Mouse (Mus musculus): Measurements from ENCODE around the gene Slc9a3. TPM values are rescaled to one million over a fixed set of nuclear protein-coding genes. Genes with fewer than 3 reads are reported as not detected.

Gene Slc9a3
- polyA plus RNA-seq, 1 experiment from 2014 or later: not detected

DNA sequence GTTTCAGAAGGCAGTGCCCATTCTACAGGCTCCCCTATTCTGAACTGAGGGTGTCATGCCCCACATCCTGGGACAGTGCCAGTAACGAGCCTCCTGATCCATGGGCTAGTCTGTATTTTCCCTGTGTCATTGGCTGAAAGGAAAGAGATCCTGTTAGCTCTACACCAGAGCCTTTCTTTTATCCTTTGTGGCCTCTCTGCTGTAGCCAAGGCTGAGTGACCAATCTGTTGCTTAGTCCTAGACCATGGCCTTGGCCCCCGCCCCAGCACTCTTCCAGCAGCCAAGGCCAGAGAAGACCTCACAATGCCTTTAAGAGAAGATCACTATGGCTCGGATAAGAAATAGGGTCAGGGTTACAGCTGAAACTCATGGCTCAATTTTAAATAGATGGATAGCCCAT is 97.2 kb downstream of the Slc9a3 start:
- H3K27me3 ChIP-seq (replicated peaks; ENCODE audit: control insufficient read depth, insufficient read depth, low read length): no peaks in the 10 kb centered on the region; the same call in 1 of the 2 replicates
- no peaks in the 10 kb centered on the region for H3K9me3 ChIP-seq (ENCODE audit: control insufficient read depth, low read length)
- no peaks in the 10 kb centered on the region for H3K36me3 ChIP-seq (ENCODE audit: control insufficient read depth, insufficient read depth, low read length)
- no peak overlapping the region for H3K4me3 ChIP-seq (ENCODE audit: low read depth, low read length)
- WGBS: 81% methylated on average over 3 of the region's 3 CpGs
- no peaks in the 10 kb centered on the region for H3K4me1 ChIP-seq (replicated peaks; ENCODE audit: control insufficient read depth, insufficient read depth, low read length)
- no peak overlapping the region for H3K4me2 ChIP-seq
- no peak for ATAC-seq (replicated peaks; ENCODE audit: low FRiP score)
- H3K9ac ChIP-seq (ENCODE audit: low read depth, low read length): no peak overlapping the region
- DNase-seq (ENCODE audit: low spot score): no peak
- H3K27ac ChIP-seq (ENCODE audit: low read depth, low read length): no peak overlapping the region

Other genes starting within 250 kb of the Slc9a3 start
- gene Trip13, start 183.7 kb upstream of the Slc9a3 start, polyA plus RNA-seq (2014; fragmentation: Nextera tagmentation; extraction: Ambion mirVana): 60.4 and 61.5 TPM in 2 replicates
- gene Brd9, start 183.6 kb upstream of the Slc9a3 start, polyA plus RNA-seq (2014; fragmentation: Nextera tagmentation; extraction: Ambion mirVana): 32.4 and 33.5 TPM in 2 replicates
- not detected in 2 replicates for gene Zdhhc11, start 157.6 kb upstream of the Slc9a3 start, polyA plus RNA-seq (2014; fragmentation: Nextera tagmentation; extraction: Ambion mirVana)
- gene Tppp, start 112.0 kb upstream of the Slc9a3 start, polyA plus RNA-seq (2014; fragmentation: Nextera tagmentation; extraction: Ambion mirVana): 0.14 and 0.32 TPM in 2 replicates
- gene Cep72, start 59.2 kb upstream of the Slc9a3 start, polyA plus RNA-seq (2014; fragmentation: Nextera tagmentation; extraction: Ambion mirVana): 17.1 and 17.6 TPM in 2 replicates
- 50.2 and 55.9 TPM in 2 replicates for gene Exoc3, start 87.3 kb downstream of the Slc9a3 start, polyA plus RNA-seq (2014; fragmentation: Nextera tagmentation; extraction: Ambion mirVana)
- gene Ahrr, start 170.9 kb downstream of the Slc9a3 start, polyA plus RNA-seq (2014; fragmentation: Nextera tagmentation; extraction: Ambion mirVana): 0.18 and 0.49 TPM in 2 replicates
- 139 and 142 TPM in 2 replicates for gene Pdcd6, start 196.1 kb downstream of the Slc9a3 start, polyA plus RNA-seq (2014; fragmentation: Nextera tagmentation; extraction: Ambion mirVana)
- 248 and 278 TPM in 2 replicates for gene Sdha, start 228.8 kb downstream of the Slc9a3 start, polyA plus RNA-seq (2014; fragmentation: Nextera tagmentation; extraction: Ambion mirVana)
- gene Ccdc127, start 228.9 kb downstream of the Slc9a3 start, polyA plus RNA-seq (2014; fragmentation: Nextera tagmentation; extraction: Ambion mirVana): 46.4 and 53.7 TPM in 2 replicates
- gene Lrrc14b, start 242.5 kb downstream of the Slc9a3 start, polyA plus RNA-seq (2014; fragmentation: Nextera tagmentation; extraction: Ambion mirVana): not detected in 2 replicates

Data from liver, embryonic 11.5 days (tissue).